ENCODE assay signal across 19 mouse cellular contexts in the genomic region with DNA sequence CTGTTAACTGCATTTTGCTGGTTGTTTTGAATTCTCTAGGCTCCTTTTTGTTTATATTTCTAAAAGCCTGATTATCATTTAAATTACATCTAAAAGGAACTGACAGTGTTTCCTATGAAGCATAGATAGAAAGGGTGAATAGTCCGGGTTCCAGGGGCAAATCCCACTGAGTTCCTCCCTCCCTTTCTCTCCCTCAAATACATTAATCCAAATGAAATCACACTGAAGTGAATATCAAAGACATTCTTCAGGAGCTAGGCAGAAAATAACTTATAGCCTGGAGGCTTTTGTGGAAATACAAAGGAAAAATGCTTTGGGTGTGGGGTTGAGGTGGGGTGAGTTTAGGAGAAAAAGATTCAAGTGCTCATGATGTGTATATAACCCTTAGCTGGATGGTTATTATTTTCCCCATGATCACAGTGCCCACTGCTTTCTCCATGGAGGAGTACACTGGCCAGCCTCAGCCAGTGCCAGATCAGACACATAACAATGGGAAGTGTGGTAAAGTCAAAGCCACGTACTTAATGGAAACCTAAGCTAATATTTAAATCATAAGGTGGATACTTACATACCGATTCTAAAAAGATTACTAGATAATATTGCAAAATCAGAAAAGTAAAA.
"Had no signal": no experiment of that assay in that cellular context is flagged by ENCODE, and none has a peak within 500 bp of the region (broad histone marks: within the 10 kb centered on the region; RNA-seq: fewer than 3 reads in every experiment).

No protein-coding gene starts in this region.

- H3K4me3 ChIP-seq: liver, embryonic 12.5 days; megakaryocyte, embryonic 14.5 days; myocyte; neural tube, embryonic 13.5 days; neural tube, embryonic 15.5 days; stomach, embryonic 15.5 days had no signal

- H3K36me3 ChIP-seq: liver, embryonic 12.5 days; neural tube, embryonic 13.5 days; neural tube, embryonic 15.5 days; stomach, embryonic 15.5 days had no signal

- ATAC-seq: liver, embryonic 12.5 days had no signal

- H3K4me2 ChIP-seq: liver, embryonic 12.5 days; lung, embryonic 14.5 days; neural tube, embryonic 13.5 days; neural tube, embryonic 15.5 days; stomach, embryonic 15.5 days had no signal

- H3K4me1 ChIP-seq: liver, embryonic 12.5 days; megakaryocyte, embryonic 14.5 days; neural tube, embryonic 13.5 days; neural tube, embryonic 15.5 days; stomach, embryonic 15.5 days had no signal

- H3K9me3 ChIP-seq: liver, embryonic 12.5 days; megakaryocyte, embryonic 14.5 days; neural tube, embryonic 13.5 days; neural tube, embryonic 15.5 days; stomach, embryonic 15.5 days had no signal

- H3K9ac ChIP-seq: liver, embryonic 12.5 days; liver, embryonic 14.5 days; lung, embryonic 14.5 days; neural tube, embryonic 13.5 days; neural tube, embryonic 15.5 days; stomach, embryonic 15.5 days had no signal

- DNase-seq: lung, adult 18-20 months; lung, embryonic 14.5 days; lung, postnatal 10 days; lung, postnatal 36 days; retina, postnatal 1 day; right cerebral cortex, adult 18-20 months; right cerebral cortex, postnatal 25 days; thymus, adult 2 months; thymus, postnatal 25 days; thymus, postnatal 4 days had no signal

- H3K27me3 ChIP-seq: liver, embryonic 12.5 days; megakaryocyte, embryonic 14.5 days; neural tube, embryonic 13.5 days; neural tube, embryonic 15.5 days; stomach, embryonic 15.5 days had no signal

- H3K27ac ChIP-seq: liver, embryonic 12.5 days; liver, embryonic 14.5 days; macrophage; neural tube, embryonic 13.5 days; neural tube, embryonic 15.5 days; stomach, embryonic 15.5 days; stomach, postnatal 0 days had no signal
